Mouse (Mus musculus) embryonic facial prominence, embryonic 15.5 days (tissue): Measurements from ENCODE around the gene Rpp25l. TPM values are rescaled to one million over a fixed set of nuclear protein-coding genes. Genes with fewer than 3 reads are reported as not detected.
"Not testable (repeated sequence)": the region's sequence is repeated elsewhere in the genome, so short reads cannot be mapped to it uniquely, and the experiment has no call there.

Experiments
- ATAC-seq: fragments of 200-750 bp; cut with Nextera tagmentation; 2 replicates; pipeline ENCODE4 v1.8.0; 2017; ENCODE audit warnings: low read depth, moderate TSS enrichment; ENCODE audit not compliant: insufficient number of reproducible peaks, low FRiP score, low TSS enrichment
- H3K27ac ChIP-seq: fragments of 300-500 bp; sonication (generic); replicated peaks from 2 replicates; pipeline ENCODE4 v1.5.1; 2015; ENCODE audit warnings: mild to moderate bottlenecking, inconsistent platforms
- H3K27me3 ChIP-seq: fragments of 300-500 bp; sonication (generic); 2 replicates; pipeline ENCODE4 v1.6.1; 2015; ENCODE audit warnings: inconsistent platforms
- H3K36me3 ChIP-seq: fragments of 300-500 bp; sonication (generic); 2 replicates; pipeline ENCODE4 v1.6.1; 2015; ENCODE audit warnings: mild to moderate bottlenecking, inconsistent platforms
- H3K4me1 ChIP-seq: fragments of 300-500 bp; sonication (generic); 2 replicates; pipeline ENCODE4 v1.6.1; 2015; ENCODE audit warnings: inconsistent platforms
- H3K4me2 ChIP-seq: fragments of 300-500 bp; sonication (generic); replicated peaks from 2 replicates; pipeline ENCODE4 v1.6.1; 2015; ENCODE audit warnings: mild to moderate bottlenecking, inconsistent platforms
- H3K4me3 ChIP-seq: fragments of 300-500 bp; sonication (generic); replicated peaks from 2 replicates; pipeline ENCODE4 v1.5.1; 2015; ENCODE audit warnings: mild to moderate bottlenecking, inconsistent platforms
- H3K9ac ChIP-seq: fragments of 300-500 bp; sonication (generic); 2 replicates; pipeline ENCODE4 v1.6.1; 2015; ENCODE audit warnings: inconsistent platforms
- H3K9me3 ChIP-seq: fragments of 300-500 bp; sonication (generic); replicated peaks from 2 replicates; pipeline ENCODE4 v1.6.1; 2016; ENCODE audit warnings: inconsistent platforms
- WGBS: fragments of 180-500 bp; shearing (Covaris S2); methylation state at CpG from one replicate; pipeline ENCODE4 v1.1.7; 2015; 5-methylcytosine and 5-hydroxymethylcytosine counted together
- polyA plus RNA-seq: library from polyadenylated mRNA; unstranded; fragments of >200 nt; fragmentation: Nextera tagmentation; extraction: Ambion mirVana; gene quantifications from 2 replicates; pipeline ENCODE4 v1.2.1, GENCODE M21; 2015

The Rpp25l gene
- polyA plus RNA-seq, 1 experiment from 2014 or later = 70.0 TPM

- H3K36me3 ChIP-seq, H3K4me2 ChIP-seq, H3K27ac ChIP-seq, H3K27me3 ChIP-seq, H3K4me1 ChIP-seq, H3K9me3 ChIP-seq, H3K9ac ChIP-seq, ATAC-seq, H3K4me3 ChIP-seq: not testable (repeated sequence)
- 13% methylated on average over 12 of the region's 15 CpGs for WGBS
Measured at GRCm38 (mm10) chr4:41696452-41696851, 16.9 kb downstream of the Rpp25l start.

- WGBS = 6% methylated on average over 8 of the region's 38 CpGs
- not testable (repeated sequence) for H3K4me1 ChIP-seq, H3K36me3 ChIP-seq, H3K9ac ChIP-seq, H3K27ac ChIP-seq, H3K27me3 ChIP-seq, ATAC-seq, H3K4me3 ChIP-seq, H3K9me3 ChIP-seq
- H3K4me2 ChIP-seq = peak overlapping the region; percentile 37
Measured at GRCm38 (mm10) chr4:41695800-41696199, 17.5 kb downstream of the Rpp25l start.

DNA sequence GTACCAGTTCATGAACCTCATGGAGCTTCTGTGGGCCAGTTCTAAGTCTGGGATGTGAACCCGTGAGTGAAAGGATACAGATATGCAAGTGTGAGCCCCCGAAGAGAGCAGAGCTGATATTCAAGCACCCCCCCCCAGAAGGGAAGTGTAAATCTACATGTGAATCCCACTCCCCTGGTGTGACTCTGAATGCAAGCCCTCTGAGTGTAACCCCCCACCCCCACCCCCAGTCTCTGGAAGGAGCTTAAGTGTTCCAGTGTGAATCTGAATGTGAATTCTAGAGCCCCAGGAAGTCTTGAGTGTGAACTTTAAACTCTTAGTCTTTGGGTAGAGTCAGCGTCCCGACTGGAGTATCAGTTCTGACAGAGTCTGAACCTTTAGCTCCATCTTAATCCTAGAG, 19.8 kb downstream of the Rpp25l start:
- not testable (repeated sequence) for H3K4me1 ChIP-seq, H3K27ac ChIP-seq, H3K36me3 ChIP-seq, ATAC-seq, H3K27me3 ChIP-seq, H3K4me3 ChIP-seq, H3K9ac ChIP-seq, H3K4me2 ChIP-seq, H3K9me3 ChIP-seq
- WGBS = 20% methylated on average over 4 of the region's 4 CpGs

DNA sequence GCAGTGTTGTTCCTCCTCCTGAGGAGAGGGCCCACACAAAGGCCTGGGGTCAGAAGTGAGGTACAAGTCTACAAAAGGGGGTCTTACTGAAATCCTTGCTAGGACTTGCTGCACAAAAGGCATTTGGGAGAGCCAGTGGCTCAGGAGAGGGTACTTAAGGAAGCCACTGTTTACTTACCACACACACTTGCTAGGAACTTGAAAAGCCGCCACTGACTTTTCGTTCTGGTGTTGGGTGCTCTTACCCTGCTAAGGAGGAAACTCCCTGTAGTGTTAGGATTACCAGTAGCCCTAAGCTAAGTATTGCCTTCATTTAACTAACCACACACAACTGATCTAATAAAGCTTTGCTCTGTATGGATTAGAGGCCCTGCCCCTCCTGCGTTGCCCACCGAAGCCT, 23.3 kb downstream of the Rpp25l start:
- H3K9me3 ChIP-seq, H3K4me1 ChIP-seq, H3K27ac ChIP-seq, H3K4me2 ChIP-seq, H3K27me3 ChIP-seq, H3K9ac ChIP-seq, ATAC-seq, H3K36me3 ChIP-seq, H3K4me3 ChIP-seq: not testable (repeated sequence)
- no CpG with 5 or more reads among the region's 4 CpGs for WGBS

DNA sequence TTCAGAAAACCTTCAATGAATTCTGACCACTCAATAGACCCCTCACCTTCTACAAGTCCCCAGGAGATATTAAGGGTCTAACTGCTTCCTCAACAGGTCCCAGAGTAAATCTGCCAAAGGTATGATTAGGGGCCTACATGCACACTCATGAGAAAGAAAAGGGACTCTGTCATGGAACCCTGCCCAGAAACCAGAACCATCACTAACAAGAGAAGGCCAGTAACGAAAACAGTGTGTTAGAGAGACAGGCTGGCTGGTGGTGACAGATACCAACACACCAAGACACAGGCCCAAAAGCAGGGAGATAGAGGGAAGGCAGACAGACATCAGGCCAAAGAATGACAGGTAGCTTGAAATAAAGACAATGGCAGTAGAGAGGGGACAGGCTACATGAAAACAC, 24.8 kb downstream of the Rpp25l start:
- H3K27me3 ChIP-seq, H3K4me2 ChIP-seq, H3K36me3 ChIP-seq, H3K4me3 ChIP-seq, H3K27ac ChIP-seq, H3K9ac ChIP-seq, H3K4me1 ChIP-seq, ATAC-seq, H3K9me3 ChIP-seq: not testable (repeated sequence)
- 32% methylated on average over 1 of the region's 1 CpGs for WGBS

DNA sequence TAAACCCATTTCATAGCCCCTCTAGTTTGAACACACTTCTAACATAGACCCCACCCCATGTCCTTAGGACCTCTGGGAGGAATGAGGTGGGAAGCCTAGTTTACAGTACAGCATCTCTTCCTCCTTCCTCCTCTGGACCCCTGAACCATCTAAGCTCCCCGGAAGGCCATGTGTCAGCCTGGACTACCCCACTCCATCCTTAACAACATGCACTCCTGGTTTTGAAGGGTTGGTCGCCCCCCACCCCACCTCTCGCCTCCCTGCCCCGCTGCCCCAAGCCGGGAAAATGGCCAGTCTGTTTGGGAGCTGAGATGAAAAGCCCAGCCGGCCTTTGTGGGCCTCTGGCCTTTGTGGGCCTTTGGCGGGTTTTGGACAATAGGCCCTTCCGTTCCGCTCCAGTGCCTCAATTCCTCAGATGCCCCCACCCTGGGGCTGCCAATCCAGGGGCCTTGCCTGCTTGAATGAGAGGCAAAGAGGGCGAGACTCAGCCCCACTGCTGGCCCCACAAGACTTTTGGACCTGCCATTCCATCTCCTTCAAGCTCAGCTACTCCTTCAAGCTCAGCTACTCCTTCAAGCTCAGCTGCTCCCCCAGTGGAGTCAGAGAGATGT, 27.3 kb downstream of the Rpp25l start:
- peaks cover 17% of the 10 kb centered on the region for H3K4me1 ChIP-seq
- not testable (repeated sequence) for H3K9ac ChIP-seq, H3K36me3 ChIP-seq, H3K27me3 ChIP-seq, H3K4me2 ChIP-seq, H3K9me3 ChIP-seq, H3K4me3 ChIP-seq, H3K27ac ChIP-seq, ATAC-seq
- 55% methylated on average over 10 of the region's 10 CpGs for WGBS

DNA sequence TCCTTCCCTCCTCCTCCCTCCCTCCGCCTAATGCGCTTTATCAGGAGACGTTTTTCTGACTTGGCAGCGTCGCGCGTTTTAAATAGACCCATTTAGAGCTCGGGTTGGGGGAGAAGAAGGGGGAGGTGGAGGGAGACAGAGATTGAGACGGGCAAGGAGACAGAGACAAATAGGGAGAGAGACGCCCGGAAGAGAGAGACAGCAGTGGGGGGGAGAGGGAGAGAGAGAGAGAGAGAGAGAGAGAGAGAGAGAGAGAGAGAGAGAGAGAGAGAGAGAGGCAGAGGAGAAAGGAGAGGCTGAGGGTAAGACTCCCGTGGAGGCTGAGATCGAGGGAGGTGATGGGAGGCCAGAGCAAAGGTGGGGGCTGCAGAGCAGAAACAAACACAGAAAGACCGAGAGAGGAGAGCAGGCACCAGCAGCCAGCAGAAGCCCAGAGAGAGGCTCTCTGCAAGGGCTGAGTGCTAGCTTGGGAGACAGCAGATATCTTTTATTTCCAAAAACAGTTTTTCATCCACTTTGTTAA, 28.3 kb downstream of the Rpp25l start:
- H3K4me3 ChIP-seq, H3K9ac ChIP-seq, H3K4me2 ChIP-seq: not testable (repeated sequence)

GRCm38 (mm10) chr4:41684131-41684930, 29.0 kb downstream of the Rpp25l start:
- not testable (repeated sequence) for H3K36me3 ChIP-seq, H3K9ac ChIP-seq, H3K27me3 ChIP-seq, ATAC-seq, H3K9me3 ChIP-seq, H3K27ac ChIP-seq
- Histone ChIP-seq H3K4me3 (0 out of 2 replicates have a peak overlapping the region, but pooled peaks have one; percentile 13), H3K4me2 (peak overlapping the region; percentile 34), H3K4me1 (peaks cover 32% of the 10 kb centered on the region)
- WGBS = 11% methylated on average over 27 of the region's 27 CpGs

More for the DNA sequence above, 28.3 kb downstream of the Rpp25l start:
- peaks cover 25% of the 10 kb centered on the region for H3K4me1 ChIP-seq
- H3K9me3 ChIP-seq, H3K36me3 ChIP-seq, ATAC-seq, H3K27ac ChIP-seq, H3K27me3 ChIP-seq: not testable (repeated sequence)
- WGBS = 3% methylated on average over 11 of the region's 14 CpGs

DNA sequence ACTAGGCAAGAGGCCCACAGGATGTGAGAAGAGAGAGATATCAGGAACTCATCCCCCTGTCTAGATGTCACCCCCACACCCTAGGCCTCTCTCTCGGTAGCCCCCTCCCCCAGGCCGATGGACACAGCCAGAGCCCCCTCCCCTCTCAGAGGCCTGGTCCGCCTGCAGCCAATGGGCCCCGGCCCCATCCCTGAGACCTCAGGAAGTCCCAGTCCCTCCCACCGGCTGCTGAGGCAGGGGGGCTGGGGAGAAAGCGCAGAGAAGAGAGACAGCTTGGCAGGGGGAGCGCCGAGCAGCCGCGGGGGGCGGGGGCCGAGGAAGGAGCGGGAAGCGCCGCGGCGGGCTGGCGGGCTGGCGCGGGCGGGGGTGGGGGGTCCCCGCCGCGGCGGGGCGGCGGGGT, 30.0 kb downstream of the Rpp25l start:
- 2% methylated on average over 19 of the region's 27 CpGs for WGBS
- ATAC-seq = peak; percentile 30; the same call in 1 of the 2 replicates
- H3K27me3 ChIP-seq, H3K9me3 ChIP-seq, H3K27ac ChIP-seq, H3K9ac ChIP-seq, H3K36me3 ChIP-seq: not testable (repeated sequence)
- Histone ChIP-seq H3K4me1 (peaks cover 40% of the 10 kb centered on the region), H3K4me3 (peak overlapping the region; percentile 25; the same call in 1 of the 2 replicates), H3K4me2 (peak overlapping the region; percentile 41)

DNA sequence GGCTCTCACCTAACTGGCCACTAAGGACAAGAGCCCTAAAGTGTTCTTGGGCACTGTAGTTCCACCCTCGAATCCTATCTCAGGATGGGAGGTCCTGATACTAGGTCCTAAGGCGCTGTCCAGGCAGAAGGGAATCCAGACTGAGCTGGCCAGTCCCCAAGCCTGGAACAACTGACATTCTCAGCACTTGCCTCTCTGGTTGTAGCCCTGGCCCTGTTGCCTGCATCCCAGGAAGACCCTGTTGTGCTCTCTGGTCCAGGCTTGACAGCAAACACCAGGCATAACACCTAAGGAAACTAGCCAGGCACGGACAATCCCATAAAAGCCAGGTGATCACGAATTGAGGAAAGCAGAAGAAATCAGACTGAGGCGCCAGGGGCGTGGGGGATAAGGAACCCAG, 30.5 kb downstream of the Rpp25l start:
- Histone ChIP-seq H3K4me1 (peaks cover 40% of the 10 kb centered on the region), H3K9me3 (no peaks in the 10 kb centered on the region), H3K4me3 (no peak overlapping the region), H3K4me2 (no peak overlapping the region; the same call in 1 of the 2 replicates), H3K27me3 (no peaks in the 10 kb centered on the region), H3K27ac (0 out of 2 replicates have a peak overlapping the region, but pooled peaks have one; percentile 5), H3K36me3 (no peaks in the 10 kb centered on the region), H3K9ac (no peak overlapping the region)
- no peak for ATAC-seq
- WGBS = 37% methylated on average over 6 of the region's 6 CpGs

- H3K4me3 ChIP-seq = no peak overlapping the region
- H3K36me3 ChIP-seq = no peaks in the 10 kb centered on the region
- 61% methylated on average over 10 of the region's 10 CpGs for WGBS
- H3K9ac ChIP-seq = no peak overlapping the region
- peaks cover 48% of the 10 kb centered on the region for H3K4me1 ChIP-seq
- no peak overlapping the region for H3K27ac ChIP-seq
- no peak for ATAC-seq
- H3K4me2 ChIP-seq = no peak overlapping the region
- H3K9me3 ChIP-seq = no peaks in the 10 kb centered on the region
- H3K27me3 ChIP-seq = no peaks in the 10 kb centered on the region
Measured at GRCm38 (mm10) chr4:41681947-41682346, 31.4 kb downstream of the Rpp25l start.
